Mouse (Mus musculus) olfactory bulb, adult 2 months (tissue): ENCODE measurements around the gene Nudcd2. TPM values are rescaled to one million over a fixed set of nuclear protein-coding genes. Genes with fewer than 3 reads are reported as not detected.
A peak's percentile ranks its signal among the peaks of the same experiment; 100 is the strongest.

Experiments used
- H3K27ac ChIP-seq: fragments of 200-500 bp; 2 replicates; pipeline ENCODE4 v1.5.1; 2012; ENCODE audit warnings: low read depth, low read length; ENCODE audit not compliant: insufficient read depth
- H3K4me1 ChIP-seq: fragments of 200-500 bp; 2 replicates; pipeline ENCODE4 v1.6.1; 2012; ENCODE audit warnings: low read length; ENCODE audit not compliant: control insufficient read depth, insufficient read depth
- H3K4me3 ChIP-seq: fragments of 200-500 bp; 2 replicates; pipeline ENCODE4 v1.5.1; 2012; ENCODE audit warnings: mild to moderate bottlenecking, low read depth, low read length, moderate library complexity; ENCODE audit not compliant: insufficient read depth
- CTCF ChIP-seq: fragments of 200-500 bp; IDR thresholded peaks from 2 replicates; pipeline ENCODE4 v1.5.1; 2012; ENCODE audit warnings: low read depth, mild to moderate bottlenecking, low read length, moderate library complexity; ENCODE audit not compliant: insufficient read depth
- POLR2A ChIP-seq: fragments of 200-500 bp; IDR thresholded peaks from 2 replicates; pipeline ENCODE4 v1.6.1; 2012; ENCODE audit warnings: mild to moderate bottlenecking, low read depth, low read length, moderate library complexity; ENCODE audit not compliant: insufficient read depth
- WGBS: fragments of 180-500 bp; shearing (Covaris S2); methylation state at CpG from one replicate; pipeline ENCODE4 v1.1.7; 2018; 5-methylcytosine and 5-hydroxymethylcytosine counted together
- polyA plus RNA-seq: library from polyadenylated mRNA; stranded (reverse); fragments of >200 nt; gene quantifications from 2 replicates; pipeline ENCODE4 v1.2.4, GENCODE M21; 2012; ENCODE audit warnings: low replicate concordance; ENCODE audit not compliant: missing spikeins, insufficient read depth, insufficient read length

Nudcd2 gene
- polyA plus RNA-seq, 1 experiment, result not detected

- Histone ChIP-seq H3K27ac (peak overlapping the region; percentile 16; the same call in 1 of the 2 replicates), H3K4me1 (no peaks in the 10 kb centered on the region), H3K4me3 (peak overlapping the region; percentile 79)
- no peak for TF ChIP-seq CTCF
- TF ChIP-seq POLR2A, result no peak
- WGBS, result under 1% methylated on average over 19 of the region's 19 CpGs
These were observed 21.2 kb downstream of the Nudcd2 start for GRCm38 (mm10) chr11:40754664-40755107.

GRCm38 (mm10) chr11:40755109-40755627 lies 21.7 kb downstream of the Nudcd2 start, which contains the start of gene Ccng1:
Gene Ccng1 (minus strand): TSS chr11:40755311.
- under 1% methylated on average over 25 of the region's 25 CpGs for WGBS
- TF ChIP-seq POLR2A (peak; percentile 69), CTCF (no peak)
- Histone ChIP-seq H3K27ac (peak within 1 kb of the TSS; percentile 16; the same call in 1 of the 2 replicates), H3K4me3 (peak within 1 kb of the TSS; percentile 79), H3K4me1 (no peaks in the 10 kb centered on the region)

GRCm38 (mm10) chr11:40755968-40756367 lies 22.5 kb downstream of the Nudcd2 start:
- H3K4me3 ChIP-seq, result no peak overlapping the region
- 78% methylated on average over 8 of the region's 8 CpGs for WGBS
- TF ChIP-seq CTCF (no peak), POLR2A (no peak)
- no peak overlapping the region for H3K27ac ChIP-seq
- no peaks in the 10 kb centered on the region for H3K4me1 ChIP-seq

- Histone ChIP-seq H3K4me1 (no peaks in the 10 kb centered on the region), H3K27ac (no peak overlapping the region), H3K4me3 (no peak overlapping the region)
- TF ChIP-seq CTCF (no peak), POLR2A (no peak)
- 68% methylated on average over 8 of the region's 8 CpGs for WGBS
These were observed 26.4 kb downstream of the Nudcd2 start for GRCm38 (mm10) chr11:40759896-40760295.

- H3K27ac ChIP-seq, result no peak overlapping the region
- H3K4me1 ChIP-seq, result no peaks in the 10 kb centered on the region
- no peak for TF ChIP-seq POLR2A
- no peak for TF ChIP-seq CTCF
- H3K4me3 ChIP-seq, result no peak overlapping the region
- WGBS, result 31% methylated on average over 2 of the region's 2 CpGs
These were observed 29.9 kb downstream of the Nudcd2 start for GRCm38 (mm10) chr11:40763395-40763794.

- Histone ChIP-seq H3K4me3 (no peak overlapping the region), H3K4me1 (no peaks in the 10 kb centered on the region), H3K27ac (no peak overlapping the region)
- TF ChIP-seq CTCF, result no peak
- no peak for TF ChIP-seq POLR2A
- WGBS, result 83% methylated on average over 4 of the region's 4 CpGs
These were observed 31.2 kb downstream of the Nudcd2 start for GRCm38 (mm10) chr11:40764690-40765089.

GRCm38 (mm10) chr11:40775315-40776269 lies 42.1 kb downstream of the Nudcd2 start:
- WGBS, result 32% methylated on average over 12 of the region's 12 CpGs
- H3K4me1 ChIP-seq, result no peaks in the 10 kb centered on the region
- TF ChIP-seq CTCF (no peak), POLR2A (no peak)
- no peak overlapping the region for H3K4me3 ChIP-seq
- H3K27ac ChIP-seq, result no peak overlapping the region

GRCm38 (mm10) chr11:40781857-40782256 lies 48.4 kb downstream of the Nudcd2 start:
- H3K27ac ChIP-seq, result no peak overlapping the region
- WGBS, result 62% methylated on average over 2 of the region's 2 CpGs
- no peaks in the 10 kb centered on the region for H3K4me1 ChIP-seq
- no peak for TF ChIP-seq CTCF
- no peak overlapping the region for H3K4me3 ChIP-seq

GRCm38 (mm10) chr11:40783346-40783745 lies 49.9 kb downstream of the Nudcd2 start:
- Histone ChIP-seq H3K27ac (no peak overlapping the region), H3K4me1 (no peaks in the 10 kb centered on the region), H3K4me3 (no peak overlapping the region)
- WGBS, result 83% methylated on average over 1 of the region's 1 CpGs
- TF ChIP-seq POLR2A (no peak), CTCF (no peak)
